Mouse (Mus musculus): ENCODE measurements at regions not wholly inside any gene's neighbourhood (a gene's known extent, or its start where the extent isn't known, plus 50 kb on each side); places are given as distances from the start of the nearest gene placed in this dataset.

- TF ChIP-seq CTCF (IDR thresholded peaks at IDR 0.05; ENCODE audit: extremely low read depth, insufficient read depth, insufficient read length, insufficient replicate concordance) (no peak), POLR2A (IDR thresholded peaks at IDR 0.05; ENCODE audit: low read depth, low read length) (no peak)
Observed at GRCm38 (mm10) chr15:85678981-85679708, 55.6 kb upstream of the Ppara start.

Measured in spleen, adult 2 months (tissue).